ENCODE assay signal across 9 mouse cellular contexts in the genomic region with DNA sequence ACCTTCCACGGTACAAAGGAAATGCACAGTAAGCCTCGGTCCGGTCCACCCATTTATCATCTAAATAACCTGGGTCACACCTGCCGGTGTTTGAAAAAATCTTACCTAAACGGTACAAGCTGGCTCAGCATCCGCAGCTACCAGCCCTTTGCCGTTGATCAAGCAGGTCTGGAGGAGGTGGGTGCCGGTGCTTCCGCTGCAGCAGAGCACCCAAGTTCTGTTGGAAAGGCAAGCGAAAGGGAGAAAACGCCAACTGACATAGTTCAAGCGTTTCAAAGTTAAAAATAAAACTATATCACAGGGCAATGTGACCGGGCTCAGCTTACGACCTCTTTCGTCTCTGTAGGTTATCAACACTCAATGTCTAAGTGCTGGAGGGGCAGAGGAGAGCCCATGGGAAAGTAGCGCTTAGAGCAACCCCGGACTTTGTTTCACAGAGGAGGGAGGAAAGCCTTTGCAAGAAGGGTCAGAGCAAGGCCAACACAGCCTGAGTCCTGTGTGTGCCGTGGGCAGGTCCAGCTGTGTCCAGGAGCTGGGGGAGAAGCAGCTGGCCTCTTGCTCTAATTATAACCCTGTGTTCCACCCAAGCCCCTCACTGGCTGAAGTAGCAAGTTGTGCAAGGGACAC. TPM values are rescaled to one million over a fixed set of nuclear protein-coding genes. Genes with fewer than 3 reads are reported as not detected.
DNase-seq lines count a peak whose midpoint lies in the region; ATAC-seq and TF ChIP-seq lines count a peak whose summit lies in the region.
"Had no signal": no experiment of that assay in that cellular context is flagged by ENCODE, and none has a peak within 500 bp of the region (broad histone marks: within the 10 kb centered on the region; RNA-seq: fewer than 3 reads in every experiment).

A gene (minus strand): TSS at position 469 of the 627 bp plus-strand sequence.

- WGBS in heart, adult 2 months = 36% methylated on average over 18 of the region's 18 CpGs
- 57% methylated on average over 18 of the region's 18 CpGs for WGBS in limb, embryonic 14.5 days

- TF ChIP-seq CTCF in heart, adult 2 months (IDR thresholded peaks at IDR 0.05) = no peak

- ATAC-seq in limb, embryonic 14.5 days (ENCODE audit: low FRiP score, low read depth) = 0 out of 2 replicates have a peak, but pooled peaks have one; percentile 20

- TF ChIP-seq EP300 in heart, adult 2 months (IDR thresholded peaks at IDR 0.05; ENCODE audit: insufficient read depth, low read depth, low read length) = 0 out of 2 replicates have a peak, but pooled peaks have one; percentile 15

- peak; percentile 76 for TF ChIP-seq POLR2A in heart, adult 2 months (IDR thresholded peaks at IDR 0.05; ENCODE audit: insufficient read depth, low read depth, low read length)
- no peak for TF ChIP-seq POLR2A in limb, embryonic 14.5 days (IDR thresholded peaks at IDR 0.05; ENCODE audit: borderline replicate concordance, extremely low read depth, insufficient read depth, insufficient read length)

- intact Hi-C loops in heart, adult 2 months (cut with DNase I) = loop anchor here (1.0 to 2.0 kb wide), 2 partner anchors 21 to 45 kb away; a partner anchor contains a TSS
- intact Hi-C loops in left cerebral cortex, postnatal 14 days (cut with DNase I) = no loop called here

- no peaks in the 10 kb centered on the region for H3K4me1 ChIP-seq in heart, adult 2 months (ENCODE audit: control insufficient read depth, insufficient read depth, low read length)
- H3K4me1 ChIP-seq in limb, embryonic 14.5 days (ENCODE audit: control insufficient read depth, insufficient read depth, low read length) = 0 out of 2 replicates have a peak, but pooled peaks cover 3% of the 10 kb centered on the region

- DNase-seq in gastrocnemius, adult 18-20 months (ENCODE audit: low spot score) = peak; percentile 71
- no peak for DNase-seq in gastrocnemius, postnatal 4 days (ENCODE audit: low spot score in 2 of 2)
- DNase-seq in heart, adult 2 months = peak; percentile 49 to 63
- peak; percentile 47 for DNase-seq in kidney, adult 18-20 months
- DNase-seq in limb, embryonic 14.5 days (ENCODE audit: low spot score) = no peak
- no peak for DNase-seq in right cerebral cortex, postnatal 25 days
- DNase-seq in left cerebral cortex, postnatal 14 days (ENCODE audit: low spot score in 2 of 2) = no peak
- no peak for DNase-seq in layer of hippocampus, postnatal 36 days

- peak within 1 kb of the TSS; percentile 68 for H3K9ac ChIP-seq in heart, adult 2 months (ENCODE audit: low read depth, low read length)
- no peak within 1 kb of the TSS for H3K9ac ChIP-seq in limb, embryonic 14.5 days (ENCODE audit: low read depth, low read length, severe bottlenecking)

- 0 out of 2 replicates have a peak within 1 kb of the TSS, but pooled peaks have one; percentile 14 for H3K4me2 ChIP-seq in limb, embryonic 14.5 days (replicated peaks; ENCODE audit: low read depth, low read length, severe bottlenecking)

- H3K79me2 ChIP-seq in heart, adult 2 months (replicated peaks; ENCODE audit: control insufficient read depth, insufficient read depth, low read length) = no peaks in the 10 kb centered on the region

- no peaks in the 10 kb centered on the region for H3K27me3 ChIP-seq in heart, adult 2 months (ENCODE audit: control insufficient read depth, insufficient read depth, low read length)
- no peaks in the 10 kb centered on the region for H3K27me3 ChIP-seq in limb, embryonic 14.5 days (ENCODE audit: control insufficient read depth, insufficient read depth, low read length)
- H3K27me3 ChIP-seq: Patski had no signal

- H3K4me3 ChIP-seq in heart, adult 2 months = peak within 1 kb of the TSS; percentile 53
- no peak within 1 kb of the TSS for H3K4me3 ChIP-seq in limb, embryonic 14.5 days (replicated peaks; ENCODE audit: low read length)

- peak within 1 kb of the TSS; percentile 93 for H3K27ac ChIP-seq in heart, adult 2 months
- H3K27ac ChIP-seq in limb, embryonic 14.5 days (replicated peaks; ENCODE audit: low read depth, low read length) = no peak within 1 kb of the TSS

- H3K9me3 ChIP-seq in limb, embryonic 14.5 days (ENCODE audit: control insufficient read depth, low read length) = no peaks in the 10 kb centered on the region

- peaks cover 3% of the 10 kb centered on the region; the same call in 1 of the 2 replicates for H3K36me3 ChIP-seq in heart, adult 2 months (ENCODE audit: control insufficient read depth, insufficient read depth, low read length)
- H3K36me3 ChIP-seq in limb, embryonic 14.5 days (ENCODE audit: control insufficient read depth, insufficient read depth, low read length) = no peaks in the 10 kb centered on the region

RNA-seq across cellular contexts. Expression of the gene that starts here (rescaled TPM):
- 100 to 1,000 TPM; 275 to 366 TPM for total RNA-seq in gastrocnemius, adult 18-20 months (2021)
- 10 to 100 TPM in 1 of 2 experiments, 1 to 10 TPM in 1; 9.6 to 13.1 TPM for total RNA-seq in gastrocnemius, postnatal 4 days (2021)
- 100 to 1,000 TPM; 191 to 211 TPM for total RNA-seq in heart, adult 2 months (2021)
- polyA plus RNA-seq in heart, adult 2 months (2012; rRNA removed) = 66.5 and 115 TPM in 2 replicates
- polyA plus RNA-seq in limb, embryonic 14.5 days (2012; rRNA removed) = 0.26 and 0.32 TPM in 2 replicates
- polyA plus RNA-seq in limb, embryonic 14.5 days (2014; fragmentation: Nextera tagmentation; extraction: Ambion mirVana) = 0.43 and 0.44 TPM in 2 replicates
- under 1 TPM; 0.11 TPM for total RNA-seq in left cerebral cortex, postnatal 14 days (2021)
- total RNA-seq in layer of hippocampus, postnatal 36 days (2021) = under 1 TPM in 1 of 2 experiments, not detected in 1; 0.07 TPM

Comparison
In these comparisons a context has a peak if more than half of its experiments do, and no peak if none do; other contexts are left out.
1. RNA of the gene that starts here (total RNA-seq): 275 to 366 TPM in gastrocnemius, adult 18-20 months and 191 to 211 TPM in heart, adult 2 months; 9.6 to 13.1 TPM in gastrocnemius, postnatal 4 days, 0.11 TPM in left cerebral cortex, postnatal 14 days and 0.07 TPM in layer of hippocampus, postnatal 36 days; every median in the first group is over 10 times any median in the second.
2. RNA of the gene that starts here (polyA plus RNA-seq): 66.5 to 115 TPM in heart, adult 2 months; 0.26 to 0.44 TPM in limb, embryonic 14.5 days; every median in the first group is over 10 times any median in the second.
3. DNase-seq: peak in gastrocnemius, adult 18-20 months (single experiment), heart, adult 2 months (2 of 2) and kidney, adult 18-20 months (single experiment); none in gastrocnemius, postnatal 4 days (0 of 2), limb, embryonic 14.5 days (single experiment), right cerebral cortex, postnatal 25 days (single experiment), left cerebral cortex, postnatal 14 days (0 of 2) and layer of hippocampus, postnatal 36 days (0 of 2).
4. Peak in ATAC-seq and H3K4me2 ChIP-seq in limb, embryonic 14.5 days; RNA of the gene not detected or under 1 TPM.